Mouse (Mus musculus) liver, embryonic 11.5 days (tissue): ENCODE data around the gene Trappc1. TPM values are rescaled to one million over a fixed set of nuclear protein-coding genes. Genes with fewer than 3 reads are reported as not detected.
A peak's percentile ranks its signal among the peaks of the same experiment; 100 is the strongest.

Experiments
- ATAC-seq: fragments of 200-750 bp; cut with Nextera tagmentation; replicated peaks from 2 replicates; pipeline ENCODE4 v1.8.0; 2017; ENCODE audit warnings: moderate number of reproducible peaks, mild to moderate bottlenecking, moderate TSS enrichment, moderate library complexity; ENCODE audit not compliant: low FRiP score
- DNase-seq: peaks from one replicate; pipeline ENCODE4 v3.0.0-alpha.2; 2017; ENCODE audit warnings: low spot score
- H3K27ac ChIP-seq: fragments of 300-500 bp; sonication (generic); 2 replicates; pipeline ENCODE4 v1.5.1; 2014; ENCODE audit warnings: mild to moderate bottlenecking, low read depth, low read length, control low read depth
- H3K27me3 ChIP-seq: fragments of 300-500 bp; sonication (generic); replicated peaks from 2 replicates; pipeline ENCODE4 v1.6.1; 2014; ENCODE audit warnings: low read length, mixed read lengths; ENCODE audit not compliant: control insufficient read depth, insufficient read depth
- H3K36me3 ChIP-seq: fragments of 300-500 bp; sonication (generic); 2 replicates; pipeline ENCODE4 v1.6.1; 2014; ENCODE audit warnings: mild to moderate bottlenecking, low read length, moderate library complexity, mixed read lengths; ENCODE audit not compliant: control insufficient read depth, insufficient read depth
- H3K4me1 ChIP-seq: fragments of 300-500 bp; sonication (generic); replicated peaks from 2 replicates; pipeline ENCODE4 v1.6.1; 2014; ENCODE audit warnings: low read length, mixed read lengths; ENCODE audit not compliant: control insufficient read depth, insufficient read depth
- H3K4me2 ChIP-seq: fragments of 300-500 bp; sonication (generic); 2 replicates; pipeline ENCODE4 v1.6.1; 2014; ENCODE audit warnings: mild to moderate bottlenecking, control low read depth, moderate library complexity
- H3K4me3 ChIP-seq: fragments of 300-500 bp; sonication (generic); 2 replicates; pipeline ENCODE4 v1.5.1; 2014; ENCODE audit warnings: low read depth, low read length, control low read depth
- H3K9ac ChIP-seq: fragments of 300-500 bp; sonication (generic); 2 replicates; pipeline ENCODE4 v1.6.1; 2014; ENCODE audit warnings: low read depth, low read length, control low read depth
- H3K9me3 ChIP-seq: fragments of 300-500 bp; sonication (generic); 2 replicates; pipeline ENCODE4 v1.6.1; 2016; ENCODE audit warnings: low read length, inconsistent platforms, mixed read lengths; ENCODE audit not compliant: control insufficient read depth
- WGBS: fragments of 180-500 bp; shearing (Covaris S2); extraction: QIAGEN DNeasy Blood & Tissue Kit; methylation state at CpG from one replicate; pipeline ENCODE4 v1.1.7; 2014; 5-methylcytosine and 5-hydroxymethylcytosine counted together
- polyA plus RNA-seq: library from polyadenylated mRNA; unstranded; fragments of >200 nt; fragmentation: Nextera tagmentation; extraction: Ambion mirVana; gene quantifications from 2 replicates; pipeline ENCODE4 v1.2.1, GENCODE M21; 2014

The Trappc1 gene
- polyA plus RNA-seq, 1 experiment from 2014 or later, result 123 TPM

GRCm38 (mm10) chr11:69332713-69333253 is 9.0 kb downstream of the Trappc1 start:
- no peak overlapping the region; the same call in 1 of the 2 replicates for H3K9ac ChIP-seq
- H3K36me3 ChIP-seq, result no peaks in the 10 kb centered on the region
- H3K4me3 ChIP-seq, result no peak overlapping the region
- no peak overlapping the region for H3K27ac ChIP-seq
- peaks cover 28% of the 10 kb centered on the region for H3K4me1 ChIP-seq
- H3K4me2 ChIP-seq, result peak overlapping the region; percentile 79
- peaks cover 35% of the 10 kb centered on the region for H3K27me3 ChIP-seq
- ATAC-seq (no peak), DNase-seq (no peak)
- H3K9me3 ChIP-seq, result no peaks in the 10 kb centered on the region
- 32% methylated on average over 8 of the region's 8 CpGs for WGBS

- H3K4me1 ChIP-seq, result peaks cover 28% of the 10 kb centered on the region
- peaks cover 30% of the 10 kb centered on the region for H3K27me3 ChIP-seq
- DNase-seq (no peak), ATAC-seq (peak; percentile 87)
- H3K4me3 ChIP-seq, result no peak overlapping the region
- H3K9ac ChIP-seq, result no peak overlapping the region
- WGBS, result 30% methylated on average over 3 of the region's 3 CpGs
- no peaks in the 10 kb centered on the region for H3K36me3 ChIP-seq
- no peaks in the 10 kb centered on the region for H3K9me3 ChIP-seq
- peak overlapping the region; percentile 40 for H3K4me2 ChIP-seq
- H3K27ac ChIP-seq, result no peak overlapping the region
Measured at GRCm38 (mm10) chr11:69333922-69334321, 10.1 kb downstream of the Trappc1 start.

- no peak for ATAC-seq
- 65% methylated on average over 4 of the region's 4 CpGs for WGBS
- peaks cover 32% of the 10 kb centered on the region for H3K27me3 ChIP-seq
- H3K9me3 ChIP-seq, result no peaks in the 10 kb centered on the region
- no peak overlapping the region for H3K4me3 ChIP-seq
- peaks cover 28% of the 10 kb centered on the region for H3K4me1 ChIP-seq
- no peak overlapping the region for H3K9ac ChIP-seq
- no peaks in the 10 kb centered on the region for H3K36me3 ChIP-seq
- no peak for DNase-seq
- no peak overlapping the region for H3K4me2 ChIP-seq
- H3K27ac ChIP-seq, result no peak overlapping the region
Measured at GRCm38 (mm10) chr11:69334796-69335195, 11.0 kb downstream of the Trappc1 start.

GRCm38 (mm10) chr11:69340161-69341131 is 16.7 kb downstream of the Trappc1 start, which contains the start of gene Rnf227:
TSS of gene Rnf227 (plus strand) at chr11:69340461.
- Histone ChIP-seq H3K9me3 (no peaks in the 10 kb centered on the region), H3K4me1 (peaks cover 11% of the 10 kb centered on the region), H3K36me3 (no peaks in the 10 kb centered on the region), H3K27me3 (peaks cover 40% of the 10 kb centered on the region), H3K4me2 (peak within 1 kb of the TSS; percentile 91), H3K9ac (peak within 1 kb of the TSS; percentile 52), H3K4me3 (peak within 1 kb of the TSS; percentile 56), H3K27ac (no peak within 1 kb of the TSS)
- ATAC-seq (peak; percentile 61), DNase-seq (peak; percentile 65)
- 3% methylated on average over 96 of the region's 99 CpGs for WGBS

GRCm38 (mm10) chr11:69346441-69346840 is 22.7 kb downstream of the Trappc1 start:
- no peaks in the 10 kb centered on the region for H3K9me3 ChIP-seq
- WGBS, result 76% methylated on average over 26 of the region's 26 CpGs
- H3K36me3 ChIP-seq, result peaks cover 8% of the 10 kb centered on the region; the same call in 1 of the 2 replicates
- H3K9ac ChIP-seq, result no peak overlapping the region
- DNase-seq (no peak), ATAC-seq (no peak)
- H3K27me3 ChIP-seq, result peaks cover 9% of the 10 kb centered on the region
- no peak overlapping the region for H3K4me3 ChIP-seq
- H3K4me2 ChIP-seq, result no peak overlapping the region
- H3K27ac ChIP-seq, result no peak overlapping the region
- no peaks in the 10 kb centered on the region for H3K4me1 ChIP-seq

- Histone ChIP-seq H3K4me3 (no peak overlapping the region), H3K9ac (no peak overlapping the region), H3K27ac (no peak overlapping the region), H3K27me3 (peaks cover 6% of the 10 kb centered on the region), H3K36me3 (peaks cover 19% of the 10 kb centered on the region), H3K4me1 (no peaks in the 10 kb centered on the region), H3K9me3 (no peaks in the 10 kb centered on the region), H3K4me2 (no peak overlapping the region)
- DNase-seq (no peak), ATAC-seq (no peak)
- 93% methylated on average over 5 of the region's 5 CpGs for WGBS
Measured at GRCm38 (mm10) chr11:69356544-69356943, 32.8 kb downstream of the Trappc1 start.

- H3K36me3 ChIP-seq, result peaks cover 20% of the 10 kb centered on the region
- peaks cover 6% of the 10 kb centered on the region for H3K27me3 ChIP-seq
- H3K9ac ChIP-seq, result no peak overlapping the region
- no peak overlapping the region for H3K27ac ChIP-seq
- 85% methylated on average over 12 of the region's 12 CpGs for WGBS
- H3K4me3 ChIP-seq, result no peak overlapping the region
- no peak overlapping the region for H3K4me2 ChIP-seq
- no peaks in the 10 kb centered on the region for H3K9me3 ChIP-seq
- no peaks in the 10 kb centered on the region for H3K4me1 ChIP-seq
- ATAC-seq, result no peak
- no peak for DNase-seq
Measured at GRCm38 (mm10) chr11:69357690-69358089, 33.9 kb downstream of the Trappc1 start.

- Histone ChIP-seq H3K9ac (no peak overlapping the region), H3K27ac (no peak overlapping the region), H3K9me3 (no peaks in the 10 kb centered on the region), H3K4me2 (no peak overlapping the region), H3K4me1 (peaks cover 19% of the 10 kb centered on the region), H3K36me3 (peaks cover 19% of the 10 kb centered on the region), H3K4me3 (no peak overlapping the region), H3K27me3 (peaks cover 12% of the 10 kb centered on the region)
- 75% methylated on average over 7 of the region's 7 CpGs for WGBS
- DNase-seq (no peak), ATAC-seq (no peak)
Measured at GRCm38 (mm10) chr11:69362021-69362420, 38.2 kb downstream of the Trappc1 start.
